Mouse (Mus musculus) ovary, adult 18-20 months (tissue): Measurements from ENCODE around the gene Hps1.
"Not testable (repeated sequence)": the region's sequence is repeated elsewhere in the genome, so short reads cannot be mapped to it uniquely, and the experiment has no call there.

Experiments used
- DNase-seq: peaks from one replicate; pipeline ENCODE4 v3.0.0; 2022; ENCODE audit warnings: low spot score, mixed read lengths

Gene Hps1

GRCm38 (mm10) chr19:42779531-42780155 is at the start of gene Hps1:
Gene Hps1 (minus strand): TSS chr19:42779978.
- peak; percentile 86 for DNase-seq

- no peak for DNase-seq
Measured at GRCm38 (mm10) chr19:42829196-42829595, 49.4 kb upstream of the Hps1 start.

GRCm38 (mm10) chr19:42827843-42828242 is 48.1 kb upstream of the Hps1 start:
- no peak for DNase-seq

- no peak for DNase-seq
Measured at GRCm38 (mm10) chr19:42820109-42820508, 40.3 kb upstream of the Hps1 start.

GRCm38 (mm10) chr19:42817761-42818160 is 38.0 kb upstream of the Hps1 start:
- DNase-seq: no peak

- DNase-seq: no peak
Measured at GRCm38 (mm10) chr19:42816261-42816660, 36.5 kb upstream of the Hps1 start.

- DNase-seq: no peak
Measured at GRCm38 (mm10) chr19:42810140-42810539, 30.4 kb upstream of the Hps1 start.

GRCm38 (mm10) chr19:42809491-42809890 is 29.7 kb upstream of the Hps1 start:
- DNase-seq: no peak

- DNase-seq: no peak
Measured at GRCm38 (mm10) chr19:42797866-42798265, 18.1 kb upstream of the Hps1 start.

- no peak for DNase-seq
Measured at GRCm38 (mm10) chr19:42795801-42796200, 16.0 kb upstream of the Hps1 start.

- DNase-seq: peak; percentile 59
Measured at GRCm38 (mm10) chr19:42794914-42795613, 15.3 kb upstream of the Hps1 start.

GRCm38 (mm10) chr19:42788311-42788710 is 8.5 kb upstream of the Hps1 start:
- no peak for DNase-seq

- no peak for DNase-seq
Measured at GRCm38 (mm10) chr19:42785562-42786220, 5.9 kb upstream of the Hps1 start.

GRCm38 (mm10) chr19:42785129-42785528 is 5.4 kb upstream of the Hps1 start:
- DNase-seq: no peak

GRCm38 (mm10) chr19:42780156-42780538 is 369 bp upstream of the Hps1 start:
- not testable (repeated sequence) for DNase-seq

GRCm38 (mm10) chr19:42777801-42778200 is 2.0 kb downstream of the Hps1 start:
- DNase-seq: no peak

- no peak for DNase-seq
Measured at GRCm38 (mm10) chr19:42776813-42777212, 3.0 kb downstream of the Hps1 start.

- no peak for DNase-seq
Measured at GRCm38 (mm10) chr19:42770141-42770872, 9.5 kb downstream of the Hps1 start.

- no peak for DNase-seq
Measured at GRCm38 (mm10) chr19:42769648-42770047, 10.1 kb downstream of the Hps1 start.

- no peak for DNase-seq
Measured at GRCm38 (mm10) chr19:42767361-42767760, 12.4 kb downstream of the Hps1 start.

- no peak for DNase-seq
Measured at GRCm38 (mm10) chr19:42764398-42764797, 15.4 kb downstream of the Hps1 start.

- DNase-seq: no peak
Measured at GRCm38 (mm10) chr19:42756671-42757070, 23.1 kb downstream of the Hps1 start.
